Mouse (Mus musculus): Measurements from ENCODE around the gene Cog5. TPM values are rescaled to one million over a fixed set of nuclear protein-coding genes. Genes with fewer than 3 reads are reported as not detected.
"Not testable (repeated sequence)": the region's sequence is repeated elsewhere in the genome, so short reads cannot be mapped to it uniquely, and the experiment has no call there.

The Cog5 gene
- total RNA-seq (2015) = 91.9 and 93.5 TPM in 2 replicates
- 60.3 and 62.2 TPM in 2 replicates for total RNA-seq (2017)

GRCm38 (mm10) chr12:31654197-31654964, at the start of gene Cog5, which contains the start of gene Dus4l:
TSS of gene Cog5 (plus strand) at chr12:31654869.
TSS of gene Dus4l (minus strand) at chr12:31654826.
- ATAC-seq (replicated peaks; ENCODE audit: poor library complexity) = peak; percentile 94

- no peak for ATAC-seq (replicated peaks; ENCODE audit: poor library complexity)
These were observed 49.8 kb upstream of the Cog5 start for GRCm38 (mm10) chr12:31604894-31605293.

- ATAC-seq (replicated peaks; ENCODE audit: poor library complexity) = no peak
These were observed 46.5 kb upstream of the Cog5 start for GRCm38 (mm10) chr12:31608138-31608537.

DNA sequence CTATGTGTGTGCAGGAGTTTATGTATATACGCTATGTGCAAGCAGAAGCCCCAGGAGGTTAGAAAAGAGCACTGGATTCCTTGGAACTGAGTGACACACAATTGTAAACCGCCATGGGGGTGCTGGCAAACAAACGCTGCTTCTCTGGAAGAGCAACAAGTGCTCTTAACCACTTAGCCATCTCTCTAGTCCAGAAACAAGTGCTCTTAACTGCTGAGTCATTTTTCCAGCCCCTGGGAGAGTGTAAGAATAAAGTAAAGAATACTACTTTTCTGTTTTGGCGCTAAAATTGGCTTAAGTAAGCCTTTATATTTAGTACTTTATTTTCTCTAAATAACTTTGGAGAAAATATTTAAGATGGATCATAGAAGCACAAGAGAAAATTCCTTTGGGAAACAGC, 41.3 kb upstream of the Cog5 start:
- no peak for ATAC-seq (replicated peaks; ENCODE audit: poor library complexity)

- no peak for ATAC-seq (replicated peaks; ENCODE audit: poor library complexity)
These were observed 34.6 kb upstream of the Cog5 start for GRCm38 (mm10) chr12:31620106-31620505.

- ATAC-seq (replicated peaks; ENCODE audit: poor library complexity) = no peak
These were observed 29.7 kb upstream of the Cog5 start for GRCm38 (mm10) chr12:31625016-31625415.

- not testable (repeated sequence) for ATAC-seq (replicated peaks; ENCODE audit: poor library complexity)
These were observed 26.3 kb upstream of the Cog5 start for GRCm38 (mm10) chr12:31628396-31628795.

- peak; percentile 62 for ATAC-seq (replicated peaks; ENCODE audit: poor library complexity)
These were observed 20.7 kb upstream of the Cog5 start for GRCm38 (mm10) chr12:31633970-31634342.

GRCm38 (mm10) chr12:31634343-31635239, 20.1 kb upstream of the Cog5 start, which contains the start of gene Bcap29:
TSS of gene Bcap29 (minus strand) at chr12:31634658.
- ATAC-seq (replicated peaks; ENCODE audit: poor library complexity) = peak; percentile 94

DNA sequence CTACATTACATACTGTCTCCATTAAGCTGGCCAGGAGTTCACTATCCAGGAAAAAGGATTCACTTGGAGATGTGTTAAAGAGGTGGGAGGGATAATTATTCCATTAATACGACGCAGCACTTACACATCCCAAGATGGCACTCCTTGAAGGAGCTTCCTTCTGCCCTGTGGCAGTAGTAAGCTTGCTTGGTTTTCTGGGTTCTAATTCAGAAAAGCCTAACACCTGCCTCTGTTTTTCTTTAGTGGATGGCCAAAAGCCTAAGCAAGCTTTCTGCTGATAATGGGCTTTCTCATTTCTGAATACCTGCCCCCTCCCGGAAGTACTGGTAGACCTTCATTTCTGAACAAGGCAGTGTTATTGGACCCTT, 19.4 kb upstream of the Cog5 start:
- ATAC-seq (replicated peaks; ENCODE audit: poor library complexity) = no peak

DNA sequence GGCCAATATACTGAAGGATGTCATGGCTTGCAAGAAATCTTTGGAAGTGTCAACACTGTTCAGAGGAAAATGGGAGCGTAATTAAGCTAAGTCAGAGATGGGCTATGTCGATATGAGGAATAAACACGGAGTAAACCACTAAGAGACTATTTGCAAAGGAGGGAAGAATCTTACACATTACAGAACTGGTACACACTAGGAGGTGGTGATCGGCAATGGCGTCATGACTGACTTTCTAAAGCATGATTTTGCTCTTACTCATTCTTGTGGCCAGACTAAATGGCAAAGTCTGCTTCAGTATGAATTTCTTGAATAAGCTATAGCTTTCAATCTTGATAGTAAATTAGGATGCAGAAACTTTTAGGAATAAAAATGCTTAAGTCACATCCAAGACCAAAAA, 1.1 kb upstream of the Cog5 start:
- no peak for ATAC-seq (replicated peaks; ENCODE audit: poor library complexity)

- ATAC-seq (replicated peaks; ENCODE audit: poor library complexity) = peak; percentile 63
These were observed 352 bp downstream of the Cog5 start for GRCm38 (mm10) chr12:31654965-31655477.

GRCm38 (mm10) chr12:31656841-31657240, 2.2 kb downstream of the Cog5 start:
- ATAC-seq (replicated peaks; ENCODE audit: poor library complexity) = no peak

DNA sequence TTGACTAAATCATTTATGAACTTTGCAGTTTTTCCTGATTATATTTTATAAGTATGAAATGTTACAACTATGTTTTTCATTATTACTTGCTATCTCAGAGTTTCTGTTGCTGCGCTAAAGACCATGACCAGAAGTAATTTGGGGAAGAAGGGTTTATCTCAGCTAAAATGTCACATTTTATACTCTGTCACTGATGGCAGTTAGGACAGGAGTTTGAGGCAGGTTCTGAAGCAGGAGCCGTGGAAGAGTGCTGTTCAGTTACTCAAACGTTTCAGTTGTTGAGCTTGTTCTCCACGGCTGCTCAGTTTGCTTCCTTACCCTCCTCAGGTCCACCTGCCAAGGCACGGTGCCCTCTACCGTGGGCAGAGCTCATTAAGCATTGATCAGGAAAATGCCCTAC, 11.3 kb downstream of the Cog5 start:
- ATAC-seq (replicated peaks; ENCODE audit: poor library complexity) = no peak

DNA sequence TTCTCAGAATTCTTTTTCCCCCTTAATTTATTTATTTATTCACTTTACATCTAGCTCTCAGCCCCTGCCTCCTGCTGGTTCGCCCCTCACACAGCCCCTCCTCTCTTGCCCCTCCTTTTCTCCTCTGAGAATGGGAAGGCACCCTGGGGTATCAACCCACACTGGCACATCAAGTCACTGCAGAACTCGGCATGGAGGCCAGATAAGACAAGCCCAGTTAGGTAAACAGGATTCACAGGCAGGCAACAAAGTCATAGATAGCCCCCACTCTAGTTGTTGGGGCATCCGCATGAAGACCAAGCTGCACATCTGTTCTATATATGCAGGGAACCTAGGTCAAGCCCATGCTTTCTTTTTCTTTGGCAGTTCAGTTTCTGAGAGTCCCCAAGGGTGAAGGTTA, 12.5 kb downstream of the Cog5 start:
- no peak for ATAC-seq (replicated peaks; ENCODE audit: poor library complexity)

DNA sequence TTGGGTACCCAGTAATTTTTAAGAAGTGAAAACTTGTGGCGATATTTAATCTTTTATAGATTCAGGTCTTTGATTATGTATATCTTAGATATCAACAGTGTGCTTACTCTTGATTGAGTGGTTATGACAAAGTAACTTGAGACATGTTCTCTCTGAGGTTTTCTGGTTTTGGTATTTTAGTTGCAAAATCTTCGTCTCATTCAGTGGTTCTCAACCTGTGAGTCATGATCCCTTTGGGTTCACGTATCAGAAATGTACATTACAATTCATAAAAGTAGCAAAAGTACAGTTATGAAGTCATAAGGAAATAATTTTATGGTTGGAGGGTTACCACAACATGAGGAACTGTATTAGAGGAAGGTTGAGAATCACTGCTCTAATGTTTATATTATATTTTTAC, 32.0 kb downstream of the Cog5 start:
- no peak for ATAC-seq (replicated peaks; ENCODE audit: poor library complexity)

DNA sequence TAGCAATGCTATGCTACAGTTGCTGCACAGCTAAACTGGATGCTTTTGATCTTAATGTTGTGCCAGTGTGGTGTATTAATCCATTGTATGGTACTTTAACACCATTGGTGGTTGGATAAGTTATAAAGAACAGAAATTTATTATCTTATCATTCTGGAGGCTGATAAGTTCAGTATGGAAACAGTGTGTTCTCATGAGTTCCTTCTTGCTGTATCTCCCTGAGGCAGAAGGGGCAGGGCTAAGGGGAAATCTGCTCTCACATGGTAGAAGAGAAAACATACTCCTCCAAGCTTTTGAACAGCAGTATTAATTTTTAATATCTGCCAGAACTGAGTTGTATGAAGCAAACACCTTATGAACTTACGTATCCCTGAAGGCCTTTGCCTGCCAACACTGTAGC, 38.6 kb downstream of the Cog5 start:
- peak; percentile 42 for ATAC-seq (replicated peaks; ENCODE audit: poor library complexity)

DNA sequence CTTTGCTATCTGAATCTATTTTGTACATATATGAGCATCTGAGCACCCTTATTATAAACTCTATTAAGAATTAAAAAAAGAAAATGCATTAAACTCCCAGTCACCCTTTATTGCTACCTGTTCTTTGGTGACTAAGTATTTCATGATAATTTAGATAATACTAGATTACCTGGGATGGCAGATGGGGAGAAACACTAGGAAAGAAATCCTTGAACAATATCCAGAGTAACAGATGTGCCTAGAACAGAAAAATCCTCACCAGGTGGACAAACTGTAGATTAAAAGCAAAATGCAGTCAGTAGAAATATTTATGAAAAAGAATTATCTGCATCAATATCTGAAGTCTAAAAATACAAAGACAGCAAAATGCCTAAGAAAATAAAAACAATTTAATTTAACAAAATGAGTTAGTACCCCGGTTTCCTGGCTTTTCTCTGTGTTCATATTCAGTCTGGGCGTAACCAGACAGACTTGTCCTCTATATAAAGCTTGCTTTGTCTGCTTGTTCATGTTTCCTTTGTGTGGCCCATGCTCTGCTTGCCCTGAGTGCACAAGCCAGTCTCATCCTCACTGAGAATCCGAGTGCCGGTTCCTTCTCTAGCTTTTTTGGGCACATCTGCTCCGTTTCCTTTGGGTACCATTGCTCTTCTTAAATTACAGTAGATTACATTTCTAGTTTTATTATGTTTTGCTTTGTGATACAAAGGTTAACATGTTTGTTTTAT, 46.1 kb downstream of the Cog5 start:
- ATAC-seq (replicated peaks; ENCODE audit: poor library complexity) = no peak

- no peak for ATAC-seq (replicated peaks; ENCODE audit: poor library complexity)
These were observed 46.7 kb downstream of the Cog5 start for GRCm38 (mm10) chr12:31701411-31701810.

GRCm38 (mm10) chr12:31703904-31704303, 49.2 kb downstream of the Cog5 start:
- 0 out of 2 replicates have a peak, but pooled peaks have one; percentile 31 for ATAC-seq (replicated peaks; ENCODE audit: poor library complexity)

DNA sequence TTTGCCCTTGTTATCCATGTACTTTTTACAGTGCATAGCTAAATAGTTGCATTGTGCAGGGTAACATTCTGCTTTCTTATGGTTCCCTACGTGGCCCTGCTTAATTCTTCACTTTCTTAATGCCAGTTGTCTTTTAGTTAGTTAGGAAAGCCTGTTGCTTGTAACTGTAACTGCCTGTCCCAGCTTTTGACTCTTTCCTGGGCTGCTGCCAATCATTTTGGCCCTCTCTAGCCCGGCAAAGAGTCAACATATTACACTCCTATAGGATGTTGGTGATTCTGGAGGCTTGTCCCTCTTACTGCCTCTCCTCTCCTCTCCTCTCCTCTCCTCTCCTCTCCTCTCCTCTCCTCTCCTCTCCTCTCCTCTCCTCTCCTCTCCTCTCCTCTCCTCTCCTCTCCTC, 51.5 kb downstream of the Cog5 start:
- ATAC-seq (replicated peaks; ENCODE audit: poor library complexity) = no peak

Data from megakaryocyte progenitor cell, adult 5-6 weeks (primary cell).